Comparison of ENCODE assay signal across 8 mouse cellular contexts in genomic region chr11:6677530-6677929, GRCm38 (mm10). TPM values are rescaled to one million over a fixed set of nuclear protein-coding genes. Genes with fewer than 3 reads are reported as not detected.
DNase-seq lines count a peak whose midpoint lies in the region; ATAC-seq lines count a peak whose summit lies in the region.

No protein-coding gene starts in this region.

- ATAC-seq in midbrain, embryonic 11.5 days (ENCODE audit: low FRiP score) = peak; percentile 74

- H3K4me1 ChIP-seq in heart, embryonic 10.5 days = peaks cover 11% of the 10 kb centered on the region; the same call in 1 of the 2 replicates
- no peaks in the 10 kb centered on the region for H3K4me1 ChIP-seq in midbrain, embryonic 11.5 days (ENCODE audit: control insufficient read depth, insufficient read depth, low read length)

- H3K9ac ChIP-seq in midbrain, embryonic 11.5 days (ENCODE audit: low read length) = no peak overlapping the region

- H3K4me2 ChIP-seq in midbrain, embryonic 11.5 days = no peak overlapping the region

- peak; percentile 48 for DNase-seq in heart, postnatal 4 days
- no peak for DNase-seq in heart, embryonic 10.5 days (ENCODE audit: low spot score)
- DNase-seq in cerebellum, postnatal 36 days = peak; percentile 23 to 41
- DNase-seq in kidney, adult 11 months = peak; percentile 49
- no peak for DNase-seq in midbrain, embryonic 11.5 days (ENCODE audit: low spot score, missing footprints)
- no peak for DNase-seq in right cerebral cortex, postnatal 14 days
- no peak for DNase-seq in gastrocnemius, postnatal 10 days
- DNase-seq in left cerebral cortex, adult 11 months (ENCODE audit: low spot score) = no peak

- H3K9me3 ChIP-seq in heart, embryonic 10.5 days = no peaks in the 10 kb centered on the region
- H3K9me3 ChIP-seq in midbrain, embryonic 11.5 days (ENCODE audit: control insufficient read depth, low read length) = no peaks in the 10 kb centered on the region

- H3K4me3 ChIP-seq in heart, embryonic 10.5 days = no peak overlapping the region
- no peak overlapping the region for H3K4me3 ChIP-seq in midbrain, embryonic 11.5 days (ENCODE audit: low read depth, low read length)

- H3K27ac ChIP-seq in heart, embryonic 10.5 days = no peak overlapping the region
- no peak overlapping the region for H3K27ac ChIP-seq in midbrain, embryonic 11.5 days (ENCODE audit: low read depth, low read length)

- 28% methylated on average over 7 of the region's 7 CpGs for WGBS in heart, embryonic 10.5 days
- WGBS in midbrain, embryonic 11.5 days = 14% methylated on average over 7 of the region's 7 CpGs

- no peaks in the 10 kb centered on the region for H3K36me3 ChIP-seq in heart, embryonic 10.5 days
- no peaks in the 10 kb centered on the region for H3K36me3 ChIP-seq in midbrain, embryonic 11.5 days (ENCODE audit: control insufficient read depth, insufficient read depth, low read length)

- H3K27me3 ChIP-seq in heart, embryonic 10.5 days (ENCODE audit: insufficient read depth, poor library complexity, severe bottlenecking) = peaks cover 5% of the 10 kb centered on the region; the same call in 1 of the 2 replicates
- no peaks in the 10 kb centered on the region for H3K27me3 ChIP-seq in midbrain, embryonic 11.5 days (ENCODE audit: control insufficient read depth, insufficient read depth, low read length)

RNA-seq across cellular contexts. Expression of gene Ramp3, which starts 19.2 kb away (rescaled TPM):
- total RNA-seq in heart, postnatal 4 days (2021) = 1 to 10 TPM; 3.6 to 3.7 TPM
- 1.3 and 2.5 TPM in 2 replicates for polyA plus RNA-seq in heart, embryonic 10.5 days (2016; fragmentation: Nextera tagmentation; extraction: Ambion mirVana)
- polyA plus RNA-seq in midbrain, embryonic 11.5 days (2014; fragmentation: Nextera tagmentation; extraction: Ambion mirVana) = 4.2 and 4.7 TPM in 2 replicates
- total RNA-seq in gastrocnemius, postnatal 10 days (2021) = 1 to 10 TPM; 1.2 to 1.3 TPM

RNA-seq across cellular contexts. Expression of gene Wap, which starts 39.1 kb away (rescaled TPM):
- total RNA-seq in heart, postnatal 4 days (2021) = not detected
- polyA plus RNA-seq in heart, embryonic 10.5 days (2016; fragmentation: Nextera tagmentation; extraction: Ambion mirVana) = not detected in 2 replicates
- not detected in 2 replicates for polyA plus RNA-seq in midbrain, embryonic 11.5 days (2014; fragmentation: Nextera tagmentation; extraction: Ambion mirVana)
- not detected for total RNA-seq in gastrocnemius, postnatal 10 days (2021)

RNA-seq across cellular contexts. Expression of gene Tbrg4, which starts 51.7 kb away (rescaled TPM):
- 100 to 1,000 TPM; 105 to 108 TPM for total RNA-seq in heart, postnatal 4 days (2021)
- polyA plus RNA-seq in heart, embryonic 10.5 days (2016; fragmentation: Nextera tagmentation; extraction: Ambion mirVana) = 72.1 and 73.8 TPM in 2 replicates
- 35.5 and 38.3 TPM in 2 replicates for polyA plus RNA-seq in midbrain, embryonic 11.5 days (2014; fragmentation: Nextera tagmentation; extraction: Ambion mirVana)
- total RNA-seq in gastrocnemius, postnatal 10 days (2021) = 10 to 100 TPM; 53.6 to 57.1 TPM

Comparison
In these comparisons a context has a peak if more than half of its experiments do, and no peak if none do; other contexts are left out.
1. DNase-seq: peak in heart, postnatal 4 days (single experiment), cerebellum, postnatal 36 days (2 of 2) and kidney, adult 11 months (single experiment); none in heart, embryonic 10.5 days (single experiment), midbrain, embryonic 11.5 days (single experiment), right cerebral cortex, postnatal 14 days (single experiment), gastrocnemius, postnatal 10 days (single experiment) and left cerebral cortex, adult 11 months (single experiment).